Mouse (Mus musculus): ENCODE measurements at regions not wholly inside any gene's neighbourhood (a gene's known extent, or its start where the extent isn't known, plus 50 kb on each side); places are given as distances from the start of the nearest gene placed in this dataset.

- Histone ChIP-seq H3K27me3 (no peaks in the 10 kb centered on the region), H3K9me3 (no peaks in the 10 kb centered on the region), H3K36me3 (no peaks in the 10 kb centered on the region), H3K27ac (no peak overlapping the region), H3K4me1 (peaks cover 33% of the 10 kb centered on the region), H3K4me2 (replicated peaks) (no peak overlapping the region), H3K9ac (no peak overlapping the region), H3K4me3 (no peak overlapping the region)
- 22% methylated on average over 7 of the region's 7 CpGs for WGBS
- ATAC-seq (ENCODE audit: insufficient number of reproducible peaks, insufficient read depth, low FRiP score, low TSS enrichment) = no peak
Measured at GRCm38 (mm10) chr3:21937281-21938035, 139.0 kb upstream of the Tbl1xr1 start.

DNA sequence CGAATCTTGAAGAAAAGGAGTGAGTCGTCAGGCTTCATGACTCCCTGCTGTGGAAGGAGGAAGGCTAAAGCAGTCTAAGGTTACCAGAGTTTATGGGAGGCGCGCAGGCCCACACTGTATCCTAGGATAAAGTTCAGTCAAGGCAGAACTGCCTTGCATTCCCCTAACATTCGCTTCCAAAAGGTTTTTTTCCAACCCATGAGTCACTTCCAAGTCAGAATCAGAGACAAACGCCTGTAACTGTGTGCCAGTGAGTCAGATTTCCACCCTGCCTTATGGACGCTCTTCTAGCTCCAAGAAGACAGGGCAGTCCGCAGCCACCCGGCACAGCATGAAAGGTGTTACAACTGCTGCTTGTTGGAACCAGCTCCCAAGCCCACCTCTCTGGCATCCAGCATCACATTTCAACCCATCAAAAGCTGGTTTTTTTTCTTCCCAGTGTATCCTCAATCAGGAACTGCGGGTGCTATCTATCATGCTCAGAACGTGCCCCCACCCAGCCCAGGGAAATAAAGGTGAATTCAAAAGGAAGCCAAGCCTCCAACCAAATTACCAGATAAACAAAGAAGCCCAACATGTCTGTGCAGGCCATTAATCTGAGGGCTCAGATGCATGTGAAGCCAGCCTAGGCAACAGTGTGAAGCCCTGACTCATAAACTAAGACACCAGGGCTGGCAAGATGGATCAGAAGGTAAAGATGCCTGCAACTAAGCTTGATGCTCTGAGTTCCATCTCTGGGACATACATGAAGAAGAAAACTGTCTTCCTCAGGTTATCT, 138.2 kb upstream of the Tbl1xr1 start:
- H3K27ac ChIP-seq = peak overlapping the region; percentile 65; the same call in 1 of the 2 replicates
- H3K4me2 ChIP-seq (replicated peaks) = no peak overlapping the region
- no peak overlapping the region for H3K9ac ChIP-seq
- H3K36me3 ChIP-seq = no peaks in the 10 kb centered on the region
- WGBS = 33% methylated on average over 11 of the region's 11 CpGs
- no peaks in the 10 kb centered on the region for H3K9me3 ChIP-seq
- ATAC-seq (ENCODE audit: insufficient number of reproducible peaks, insufficient read depth, low FRiP score, low TSS enrichment) = no peak
- H3K4me3 ChIP-seq = no peak overlapping the region
- peaks cover 33% of the 10 kb centered on the region for H3K4me1 ChIP-seq
- H3K27me3 ChIP-seq = no peaks in the 10 kb centered on the region

DNA sequence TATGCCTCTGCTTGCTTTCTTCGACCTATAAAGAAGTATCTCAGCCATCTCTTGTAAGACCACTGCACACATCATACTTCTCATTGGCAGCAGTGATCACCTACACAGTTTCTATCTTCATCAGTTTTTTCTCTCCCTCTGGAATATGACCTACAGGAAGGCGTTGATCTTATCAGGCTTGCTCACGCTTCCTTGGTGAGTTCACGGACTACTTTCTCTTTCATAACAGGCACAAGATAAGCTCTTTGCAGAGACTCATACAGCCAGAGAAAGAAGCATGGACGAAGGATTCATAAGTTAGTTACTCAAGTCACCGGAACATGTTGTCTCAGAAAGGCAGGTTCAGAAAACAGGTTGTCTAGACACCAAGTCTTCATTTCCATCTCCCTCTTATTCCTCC, 136.7 kb upstream of the Tbl1xr1 start:
- Histone ChIP-seq H3K27ac (no peak overlapping the region), H3K27me3 (no peaks in the 10 kb centered on the region), H3K9me3 (no peaks in the 10 kb centered on the region), H3K4me3 (no peak overlapping the region), H3K36me3 (no peaks in the 10 kb centered on the region), H3K4me1 (peaks cover 26% of the 10 kb centered on the region), H3K9ac (no peak overlapping the region), H3K4me2 (replicated peaks) (no peak overlapping the region)
- ATAC-seq (ENCODE audit: insufficient number of reproducible peaks, insufficient read depth, low FRiP score, low TSS enrichment) = no peak
- WGBS = 92% methylated on average over 6 of the region's 6 CpGs

- H3K9ac ChIP-seq = no peak overlapping the region
- no peak overlapping the region for H3K27ac ChIP-seq
- H3K4me1 ChIP-seq = peaks cover 17% of the 10 kb centered on the region
- H3K4me3 ChIP-seq = no peak overlapping the region
- H3K27me3 ChIP-seq = no peaks in the 10 kb centered on the region
- no peak for ATAC-seq (ENCODE audit: insufficient number of reproducible peaks, insufficient read depth, low FRiP score, low TSS enrichment)
- no peak overlapping the region for H3K4me2 ChIP-seq (replicated peaks)
- no peaks in the 10 kb centered on the region for H3K36me3 ChIP-seq
- H3K9me3 ChIP-seq = no peaks in the 10 kb centered on the region
- WGBS = 91% methylated on average over 2 of the region's 2 CpGs
Measured at GRCm38 (mm10) chr3:21941596-21941995, 134.9 kb upstream of the Tbl1xr1 start.

- H3K4me3 ChIP-seq = no peak overlapping the region
- no peaks in the 10 kb centered on the region for H3K27me3 ChIP-seq
- no peak overlapping the region for H3K4me2 ChIP-seq (replicated peaks)
- WGBS = 93% methylated on average over 1 of the region's 1 CpGs
- no peak overlapping the region for H3K9ac ChIP-seq
- H3K36me3 ChIP-seq = no peaks in the 10 kb centered on the region
- no peak for ATAC-seq (ENCODE audit: insufficient number of reproducible peaks, insufficient read depth, low FRiP score, low TSS enrichment)
- no peaks in the 10 kb centered on the region for H3K9me3 ChIP-seq
- H3K4me1 ChIP-seq = peaks cover 5% of the 10 kb centered on the region; the same call in 1 of the 2 replicates
- H3K27ac ChIP-seq = no peak overlapping the region
Measured at GRCm38 (mm10) chr3:21942912-21943311, 133.5 kb upstream of the Tbl1xr1 start.

DNA sequence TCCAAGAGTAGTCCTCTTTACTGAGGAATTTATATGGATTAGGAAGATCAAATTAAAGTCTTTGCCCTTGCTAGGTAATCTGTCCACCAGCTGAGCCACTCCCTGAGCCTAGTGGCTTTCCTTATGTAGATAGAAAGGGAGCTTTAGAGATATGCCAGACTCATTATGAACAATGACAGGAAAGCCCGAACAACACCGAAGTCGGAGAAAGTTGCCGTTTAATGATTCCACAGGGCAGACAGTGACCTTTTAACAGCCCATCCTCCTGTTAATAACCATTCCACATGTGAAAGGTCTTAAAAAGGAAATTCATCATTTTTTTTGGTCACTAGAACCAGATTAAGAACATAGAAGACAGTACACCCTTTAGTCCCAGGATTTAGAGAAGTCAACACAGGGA, 130.7 kb upstream of the Tbl1xr1 start:
- no peaks in the 10 kb centered on the region for H3K9me3 ChIP-seq
- no peaks in the 10 kb centered on the region for H3K4me1 ChIP-seq
- 81% methylated on average over 4 of the region's 4 CpGs for WGBS
- H3K27me3 ChIP-seq = no peaks in the 10 kb centered on the region
- ATAC-seq (ENCODE audit: insufficient number of reproducible peaks, insufficient read depth, low FRiP score, low TSS enrichment) = no peak
- H3K4me2 ChIP-seq (replicated peaks) = no peak overlapping the region
- H3K4me3 ChIP-seq = no peak overlapping the region
- H3K36me3 ChIP-seq = no peaks in the 10 kb centered on the region
- no peak overlapping the region for H3K27ac ChIP-seq
- no peak overlapping the region for H3K9ac ChIP-seq

- Histone ChIP-seq H3K9ac (no peak overlapping the region), H3K9me3 (no peaks in the 10 kb centered on the region), H3K4me3 (no peak overlapping the region), H3K4me1 (peaks cover 2% of the 10 kb centered on the region; the same call in 1 of the 2 replicates), H3K27me3 (no peaks in the 10 kb centered on the region), H3K27ac (no peak overlapping the region), H3K4me2 (replicated peaks) (no peak overlapping the region), H3K36me3 (no peaks in the 10 kb centered on the region)
- WGBS = 25% methylated on average over 3 of the region's 3 CpGs
- ATAC-seq (ENCODE audit: insufficient number of reproducible peaks, insufficient read depth, low FRiP score, low TSS enrichment) = no peak
Measured at GRCm38 (mm10) chr3:21947320-21948073, 129.0 kb upstream of the Tbl1xr1 start.

GRCm38 (mm10) chr3:21948074-21948659, 128.3 kb upstream of the Tbl1xr1 start:
- H3K27ac ChIP-seq = no peak overlapping the region
- no peak; the same call in 1 of the 2 replicates for ATAC-seq (ENCODE audit: insufficient number of reproducible peaks, insufficient read depth, low FRiP score, low TSS enrichment)

GRCm38 (mm10) chr3:21949459-21949858, 127.0 kb upstream of the Tbl1xr1 start:
- H3K27ac ChIP-seq = no peak overlapping the region
- H3K9me3 ChIP-seq = no peaks in the 10 kb centered on the region
- peaks cover 9% of the 10 kb centered on the region; the same call in 1 of the 2 replicates for H3K4me1 ChIP-seq
- H3K36me3 ChIP-seq = no peaks in the 10 kb centered on the region
- H3K4me2 ChIP-seq (replicated peaks) = no peak overlapping the region
- 82% methylated on average over 2 of the region's 2 CpGs for WGBS
- no peak for ATAC-seq (ENCODE audit: insufficient number of reproducible peaks, insufficient read depth, low FRiP score, low TSS enrichment)
- no peak overlapping the region for H3K9ac ChIP-seq
- no peak overlapping the region for H3K4me3 ChIP-seq
- no peaks in the 10 kb centered on the region for H3K27me3 ChIP-seq

More at GRCm38 (mm10) chr3:21948074-21948659, 128.3 kb upstream of the Tbl1xr1 start:
- Histone ChIP-seq H3K4me2 (replicated peaks) (no peak overlapping the region), H3K36me3 (no peaks in the 10 kb centered on the region), H3K4me3 (no peak overlapping the region), H3K27me3 (no peaks in the 10 kb centered on the region), H3K4me1 (peaks cover 9% of the 10 kb centered on the region; the same call in 1 of the 2 replicates), H3K9ac (no peak overlapping the region), H3K9me3 (no peaks in the 10 kb centered on the region)
- WGBS = 70% methylated on average over 4 of the region's 4 CpGs

DNA sequence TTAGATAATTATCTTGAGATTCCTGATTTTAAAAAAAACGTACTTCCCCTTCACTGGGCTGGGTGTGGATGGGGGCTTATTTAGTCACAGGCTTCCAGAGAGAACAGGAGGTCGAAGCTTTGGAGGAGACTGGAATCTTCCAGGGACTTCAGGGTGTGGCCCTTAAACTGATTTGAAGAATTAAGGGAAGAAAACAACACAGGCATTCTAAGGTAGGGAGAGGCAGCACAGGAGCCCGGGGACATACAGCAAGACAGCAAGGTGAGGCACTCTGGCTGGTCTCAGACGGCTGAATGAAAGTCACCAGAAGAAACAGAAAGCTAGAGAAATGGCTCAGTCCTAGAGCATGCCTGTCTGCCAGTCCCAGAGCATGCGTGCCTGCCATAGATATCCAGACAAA, 125.9 kb upstream of the Tbl1xr1 start:
- Histone ChIP-seq H3K27me3 (no peaks in the 10 kb centered on the region), H3K36me3 (no peaks in the 10 kb centered on the region), H3K9ac (no peak overlapping the region), H3K4me3 (no peak overlapping the region), H3K4me1 (peaks cover 9% of the 10 kb centered on the region; the same call in 1 of the 2 replicates), H3K27ac (no peak overlapping the region), H3K4me2 (replicated peaks) (no peak overlapping the region), H3K9me3 (no peaks in the 10 kb centered on the region)
- WGBS = 75% methylated on average over 5 of the region's 5 CpGs
- no peak for ATAC-seq (ENCODE audit: insufficient number of reproducible peaks, insufficient read depth, low FRiP score, low TSS enrichment)
